Mouse (Mus musculus) natural killer cell, adult 2 months (primary cell): ENCODE data around the gene Gemin4.

Source experiments
- DNase-seq, 2 experiments: peaks; one replicate each; pipeline ENCODE4 v3.0.0; 2022; ENCODE audit warnings: low spot score in 2 of 2

Gemin4 gene

GRCm38 (mm10) chr11:76217390-76217800 is at the start of gene Gemin4, which contains the start of gene Dbil5:
Gemin4 (minus strand) TSS chr11:76217664.
Dbil5 (plus strand) TSS chr11:76217608.
- peak; percentile 95 to 97 for DNase-seq

- DNase-seq = no peak
These were observed 45.3 kb upstream of the Gemin4 start for GRCm38 (mm10) chr11:76262611-76263351.

GRCm38 (mm10) chr11:76261224-76261623 is 43.8 kb upstream of the Gemin4 start:
- peak; percentile 16 to 23 for DNase-seq

- no peak for DNase-seq
These were observed 43.0 kb upstream of the Gemin4 start for GRCm38 (mm10) chr11:76260208-76261050.

GRCm38 (mm10) chr11:76258511-76258910 is 41.0 kb upstream of the Gemin4 start:
- no peak for DNase-seq

GRCm38 (mm10) chr11:76257386-76257785 is 39.9 kb upstream of the Gemin4 start:
- no peak for DNase-seq

GRCm38 (mm10) chr11:76256129-76256528 is 38.7 kb upstream of the Gemin4 start:
- no peak for DNase-seq

GRCm38 (mm10) chr11:76255431-76256001 is 38.1 kb upstream of the Gemin4 start:
- no peak for DNase-seq

GRCm38 (mm10) chr11:76253918-76254264 is 36.4 kb upstream of the Gemin4 start:
- DNase-seq = no peak

- DNase-seq = peak; percentile 68 to 80
These were observed 35.9 kb upstream of the Gemin4 start for GRCm38 (mm10) chr11:76253145-76253917.

- DNase-seq = no peak
These were observed 34.6 kb upstream of the Gemin4 start for GRCm38 (mm10) chr11:76252036-76252435.

- DNase-seq = no peak
These were observed 29.8 kb upstream of the Gemin4 start for GRCm38 (mm10) chr11:76247239-76247638.

- DNase-seq = no peak
These were observed 29.0 kb upstream of the Gemin4 start for GRCm38 (mm10) chr11:76246439-76246838.

GRCm38 (mm10) chr11:76243811-76244546 is 26.5 kb upstream of the Gemin4 start:
- no peak for DNase-seq

GRCm38 (mm10) chr11:76242901-76243810 is 25.7 kb upstream of the Gemin4 start, which contains the start of the genes Mrm3 and Glod4:
Mrm3 (plus strand) TSS chr11:76243715.
Glod4 (minus strand) TSS chr11:76243725.
- peak; percentile 73 to 83 for DNase-seq

- DNase-seq = no peak
These were observed 22.3 kb upstream of the Gemin4 start for GRCm38 (mm10) chr11:76239750-76240149.

- no peak for DNase-seq
These were observed 18.7 kb upstream of the Gemin4 start for GRCm38 (mm10) chr11:76236136-76236535.

- DNase-seq = no peak
These were observed 7.6 kb upstream of the Gemin4 start for GRCm38 (mm10) chr11:76225051-76225450.

- no peak for DNase-seq
These were observed 7.2 kb upstream of the Gemin4 start for GRCm38 (mm10) chr11:76224631-76225030.
